Mouse (Mus musculus) testis, adult 2 months (tissue): ENCODE data around the gene Vac14. TPM values are rescaled to one million over a fixed set of nuclear protein-coding genes. Genes with fewer than 3 reads are reported as not detected.
A peak's percentile ranks its signal among the peaks of the same experiment; 100 is the strongest.

ENCODE experiments used
- H3K27ac ChIP-seq: fragments of 200-500 bp; 2 replicates; pipeline ENCODE4 v1.5.1; 2012; ENCODE audit warnings: low read depth, low read length; ENCODE audit not compliant: control insufficient read depth, insufficient read depth
- H3K27me3 ChIP-seq: fragments of 200-500 bp; 2 replicates; pipeline ENCODE4 v1.6.1; 2012; ENCODE audit warnings: mild to moderate bottlenecking, low read length, moderate library complexity; ENCODE audit not compliant: control insufficient read depth, insufficient read depth
- H3K36me3 ChIP-seq: fragments of 200-500 bp; 2 replicates; pipeline ENCODE4 v1.6.1; 2012; ENCODE audit warnings: mild to moderate bottlenecking, low read length; ENCODE audit not compliant: control insufficient read depth, insufficient read depth
- H3K4me1 ChIP-seq: fragments of 200-500 bp; 2 replicates; pipeline ENCODE4 v1.6.1; 2012; ENCODE audit warnings: low read length; ENCODE audit not compliant: control insufficient read depth, insufficient read depth
- H3K4me3 ChIP-seq: fragments of 200-500 bp; 2 replicates; pipeline ENCODE4 v1.5.1; 2012; ENCODE audit warnings: low read depth, mild to moderate bottlenecking, low read length, moderate library complexity, mixed read lengths; ENCODE audit not compliant: control insufficient read depth
- CTCF ChIP-seq: fragments of 200-500 bp; IDR thresholded peaks from 2 replicates; pipeline ENCODE4 v1.5.1; 2012; ENCODE audit warnings: low read depth, mild to moderate bottlenecking, inconsistent platforms, low read length, moderate library complexity; ENCODE audit not compliant: control insufficient read depth, insufficient read depth, insufficient replicate concordance
- POLR2A ChIP-seq: fragments of 200-500 bp; IDR thresholded peaks from 2 replicates; pipeline ENCODE4 v1.6.1; 2012; ENCODE audit warnings: low read depth, mild to moderate bottlenecking, inconsistent platforms, low read length, moderate library complexity; ENCODE audit not compliant: control insufficient read depth
- polyA plus RNA-seq: library from polyadenylated mRNA; depleted of rRNA; stranded (reverse); fragments of >200 nt; gene quantifications from 2 replicates; pipeline ENCODE4 v1.2.3, GENCODE M21; 2012; rRNA removed

The Vac14 gene
- 11.8 and 13.1 TPM in 2 replicates for polyA plus RNA-seq

- peak within 1 kb of the TSS; percentile 97 for H3K4me3 ChIP-seq
- peaks cover 9% of the 10 kb centered on the region for H3K4me1 ChIP-seq
- H3K27me3 ChIP-seq: no peaks in the 10 kb centered on the region
- no peaks in the 10 kb centered on the region for H3K36me3 ChIP-seq
- peak within 1 kb of the TSS; percentile 86 for H3K27ac ChIP-seq
- TF ChIP-seq POLR2A (peak; percentile 82), CTCF (no peak)
Measured at GRCm38 (mm10) chr8:110618391-110619207, at the start of gene Vac14. Vac14 (plus strand) TSS chr8:110618585.

GRCm38 (mm10) chr8:110592641-110593040 is 25.7 kb upstream of the Vac14 start:
- no peaks in the 10 kb centered on the region for H3K27me3 ChIP-seq
- H3K27ac ChIP-seq: no peak overlapping the region
- peaks cover 6% of the 10 kb centered on the region; the same call in 1 of the 2 replicates for H3K4me1 ChIP-seq
- no peaks in the 10 kb centered on the region; the same call in 1 of the 2 replicates for H3K36me3 ChIP-seq
- peak overlapping the region; percentile 4; the same call in 1 of the 2 replicates for H3K4me3 ChIP-seq
- TF ChIP-seq CTCF (no peak), POLR2A (no peak)

- H3K27me3 ChIP-seq: no peaks in the 10 kb centered on the region
- no peak overlapping the region for H3K4me3 ChIP-seq
- peaks cover 6% of the 10 kb centered on the region; the same call in 1 of the 2 replicates for H3K4me1 ChIP-seq
- no peak for TF ChIP-seq CTCF
- no peak for TF ChIP-seq POLR2A
- H3K27ac ChIP-seq: no peak overlapping the region
- no peaks in the 10 kb centered on the region for H3K36me3 ChIP-seq
Measured at GRCm38 (mm10) chr8:110594164-110594563, 24.2 kb upstream of the Vac14 start.

DNA sequence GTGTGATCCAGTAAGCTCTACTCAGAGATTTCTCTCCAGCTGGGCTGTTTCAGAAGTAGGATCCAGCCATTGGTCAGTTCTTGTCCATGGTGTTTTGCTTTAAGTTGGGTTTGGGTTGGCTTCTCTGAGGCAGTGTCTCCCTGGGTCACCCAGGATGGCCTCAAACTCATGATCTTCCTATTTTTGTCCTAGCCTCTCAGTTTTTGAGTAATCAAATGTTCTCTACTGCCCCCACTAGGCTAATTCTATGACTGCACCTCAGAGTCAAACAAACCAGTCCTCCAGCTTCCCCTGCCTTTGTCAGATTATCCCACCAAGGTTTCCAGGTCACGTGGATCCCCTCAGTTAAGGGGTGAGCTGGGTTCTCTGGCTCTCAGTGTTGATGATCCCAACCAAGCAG is 13.8 kb upstream of the Vac14 start:
- Histone ChIP-seq H3K4me3 (no peak overlapping the region), H3K4me1 (no peaks in the 10 kb centered on the region), H3K36me3 (no peaks in the 10 kb centered on the region), H3K27ac (no peak overlapping the region), H3K27me3 (no peaks in the 10 kb centered on the region)
- TF ChIP-seq CTCF (no peak), POLR2A (no peak)

GRCm38 (mm10) chr8:110605401-110606015 is 12.9 kb upstream of the Vac14 start:
- Histone ChIP-seq H3K27ac (no peak overlapping the region), H3K4me3 (no peak overlapping the region), H3K36me3 (no peaks in the 10 kb centered on the region), H3K27me3 (no peaks in the 10 kb centered on the region), H3K4me1 (no peaks in the 10 kb centered on the region)
- no peak for TF ChIP-seq POLR2A
- no peak for TF ChIP-seq CTCF

DNA sequence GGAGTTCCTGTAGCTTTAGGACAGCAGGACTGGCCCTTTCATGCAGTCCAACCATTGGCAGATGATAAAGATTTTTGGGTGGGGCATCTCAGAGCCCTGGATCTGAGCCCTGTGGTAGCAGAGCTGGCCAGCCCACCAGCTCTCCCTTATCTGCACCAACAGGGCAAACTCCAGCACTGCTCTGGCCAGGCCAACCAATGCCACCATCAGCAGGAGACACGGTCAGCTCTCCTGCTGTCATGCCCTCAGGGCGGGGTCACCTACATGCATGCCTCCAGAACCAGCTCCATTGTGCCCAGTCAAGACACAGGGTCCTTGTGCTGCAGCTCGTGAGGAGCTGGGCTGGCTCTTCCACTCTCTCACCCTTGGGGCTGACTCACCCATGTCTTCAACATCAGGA is 2.7 kb upstream of the Vac14 start:
- peaks cover 9% of the 10 kb centered on the region for H3K4me1 ChIP-seq
- no peak for TF ChIP-seq POLR2A
- TF ChIP-seq CTCF: no peak
- H3K36me3 ChIP-seq: no peaks in the 10 kb centered on the region
- H3K4me3 ChIP-seq: no peak overlapping the region
- H3K27ac ChIP-seq: no peak overlapping the region
- no peaks in the 10 kb centered on the region for H3K27me3 ChIP-seq

- TF ChIP-seq CTCF (no peak), POLR2A (no peak)
- H3K36me3 ChIP-seq: no peaks in the 10 kb centered on the region
- H3K4me3 ChIP-seq: peak overlapping the region; percentile 97
- H3K27ac ChIP-seq: peak overlapping the region; percentile 25; the same call in 1 of the 2 replicates
- H3K4me1 ChIP-seq: peaks cover 9% of the 10 kb centered on the region
- no peaks in the 10 kb centered on the region for H3K27me3 ChIP-seq
Measured at GRCm38 (mm10) chr8:110617801-110618358, 505 bp upstream of the Vac14 start.
